Comparison of ENCODE assay signal across 19 mouse cellular contexts in genomic region chrX:10516448-10516847, GRCm38 (mm10). TPM values are rescaled to one million over a fixed set of nuclear protein-coding genes. Genes with fewer than 3 reads are reported as not detected.
"Had no signal": no experiment of that assay in that cellular context is flagged by ENCODE, and none has a peak within 500 bp of the region (broad histone marks: within the 10 kb centered on the region; RNA-seq: fewer than 3 reads in every experiment).

No protein-coding gene starts in this region.

- H3K4me1 ChIP-seq: midbrain, embryonic 12.5 days; neural tube, embryonic 15.5 days had no signal

- H3K9me3 ChIP-seq: midbrain, embryonic 10.5 days; midbrain, embryonic 12.5 days; neural tube, embryonic 13.5 days; neural tube, embryonic 15.5 days had no signal

- H3K27me3 ChIP-seq: midbrain, embryonic 12.5 days; neural tube, embryonic 13.5 days; neural tube, embryonic 15.5 days had no signal

- H3K27ac ChIP-seq: midbrain, embryonic 10.5 days; midbrain, embryonic 12.5 days; neural tube, embryonic 13.5 days; neural tube, embryonic 15.5 days had no signal

- H3K9ac ChIP-seq: lung, embryonic 14.5 days; midbrain, embryonic 12.5 days; neural tube, embryonic 13.5 days; neural tube, embryonic 15.5 days had no signal

- DNase-seq: lung, embryonic 14.5 days; lung, postnatal 10 days; lung, postnatal 4 days; midbrain, embryonic 14.5 days; right cerebral cortex, adult 18-20 months; right cerebral cortex, postnatal 25 days; right cerebral cortex, postnatal 4 days; spleen, adult 18-20 months; thymus, adult 18-20 months; thymus, postnatal 14 days; thymus, postnatal 36 days had no signal

- H3K4me2 ChIP-seq: lung, embryonic 14.5 days; midbrain, embryonic 12.5 days; neural tube, embryonic 13.5 days; neural tube, embryonic 15.5 days had no signal

- H3K36me3 ChIP-seq: midbrain, embryonic 10.5 days; midbrain, embryonic 12.5 days; neural tube, embryonic 13.5 days; neural tube, embryonic 15.5 days had no signal

- H3K4me3 ChIP-seq: midbrain, embryonic 10.5 days; midbrain, embryonic 12.5 days; myocyte; neural tube, embryonic 13.5 days; neural tube, embryonic 15.5 days had no signal

- ATAC-seq: midbrain, embryonic 16.5 days had no signal

RNA-seq across cellular contexts. Expression of gene Tspan7, which starts 31.5 kb away (rescaled TPM):
- total RNA-seq: megakaryocyte, adult 5-6 weeks; megakaryocyte-erythroid progenitor cell, adult 5-6 weeks had no signal
